Mouse (Mus musculus) heart, adult 2 months (tissue): ENCODE results near the gene Parm1. TPM values are rescaled to one million over a fixed set of nuclear protein-coding genes. Genes with fewer than 3 reads are reported as not detected.

Source experiments
- DNase-seq, 2 experiments: peaks; one replicate each; pipeline ENCODE4 v3.0.0; 2021
- H3K27ac ChIP-seq: fragments of 200-600 bp; 2 replicates; pipeline ENCODE4 v1.8.1; 2022
- H3K27me3 ChIP-seq: fragments of 200-500 bp; 2 replicates; pipeline ENCODE4 v1.6.1; 2012; ENCODE audit warnings: mild to moderate bottlenecking, low read length, inconsistent platforms, mixed read lengths; ENCODE audit not compliant: control insufficient read depth, insufficient read depth
- H3K36me3 ChIP-seq: fragments of 200-500 bp; 2 replicates; pipeline ENCODE4 v1.6.1; 2012; ENCODE audit warnings: low read length, inconsistent platforms; ENCODE audit not compliant: control insufficient read depth, insufficient read depth
- H3K4me1 ChIP-seq: fragments of 200-500 bp; 2 replicates; pipeline ENCODE4 v1.6.1; 2011; ENCODE audit warnings: low read length; ENCODE audit not compliant: control insufficient read depth, insufficient read depth
- H3K4me3 ChIP-seq: fragments of 200-600 bp; 2 replicates; pipeline ENCODE4 v1.8.1; 2022
- H3K79me2 ChIP-seq: fragments of 200-500 bp; replicated peaks from 2 replicates; pipeline ENCODE4 v1.6.1; 2012; ENCODE audit warnings: mild to moderate bottlenecking, inconsistent platforms, low read length, moderate library complexity, mixed read lengths; ENCODE audit not compliant: control insufficient read depth, insufficient read depth
- H3K9ac ChIP-seq: fragments of 200-500 bp; 2 replicates; pipeline ENCODE4 v1.6.1; 2012; ENCODE audit warnings: low read depth, mild to moderate bottlenecking, control low read depth, inconsistent platforms, low read length, mixed read lengths
- CTCF ChIP-seq: fragments of 200-600 bp; IDR thresholded peaks from 2 replicates; pipeline ENCODE4 v1.8.1; 2022; ENCODE audit warnings: antibody characterized with exemption, mild to moderate bottlenecking, moderate library complexity
- EP300 ChIP-seq: fragments of 200-500 bp; IDR thresholded peaks from 2 replicates; pipeline ENCODE4 v1.6.1; 2011; ENCODE audit warnings: low read depth, low read length, control low read depth; ENCODE audit not compliant: insufficient read depth
- POLR2A ChIP-seq: fragments of 200-500 bp; IDR thresholded peaks from 2 replicates; pipeline ENCODE4 v1.6.1; 2011; ENCODE audit warnings: mild to moderate bottlenecking, low read depth, low read length, control low read depth; ENCODE audit not compliant: insufficient read depth
- WGBS: fragments of 180-500 bp; shearing (Covaris S2); methylation state at CpG from one replicate; pipeline ENCODE4 v1.1.7; 2018; 5-methylcytosine and 5-hydroxymethylcytosine counted together
- intact Hi-C: fragments of 180-260 bp; cut with DNase I; formaldehyde crosslinking; loops from one replicate; pipeline ENCODE4 v1.15.1; 2025
- polyA plus RNA-seq: library from polyadenylated mRNA; depleted of rRNA; stranded (reverse); fragments of >200 nt; gene quantifications from 2 replicates; pipeline ENCODE4 v1.2.3, GENCODE M21; 2012
- total RNA-seq, 2 experiments: library from RNA; stranded (reverse); gene quantifications; 2 replicates each; pipeline ENCODE4 v1.2.3; 2021

The Parm1 gene
- total and polyA plus RNA-seq, 3 experiments: 41.5 to 56.8 (median 48.0) TPM

GRCm38 (mm10) chr5:91581799-91582198 lies 64.4 kb downstream of the Parm1 start:
- 0 out of 2 replicates have a peak, but pooled peaks cover under 1% of the 10 kb centered on the region for H3K27me3 ChIP-seq
- intact Hi-C loops: no loop called here
- H3K27ac ChIP-seq: peak overlapping the region; percentile 43; the same call in 1 of the 2 replicates
- DNase-seq: no peak
- TF ChIP-seq POLR2A (no peak), EP300 (no peak), CTCF (no peak)
- H3K4me1 ChIP-seq: peaks cover 6% of the 10 kb centered on the region; the same call in 1 of the 2 replicates
- 40% methylated on average over 4 of the region's 4 CpGs for WGBS
- H3K4me3 ChIP-seq: no peak overlapping the region
- no peaks in the 10 kb centered on the region for H3K36me3 ChIP-seq
- H3K9ac ChIP-seq: no peak overlapping the region
- no peaks in the 10 kb centered on the region for H3K79me2 ChIP-seq

GRCm38 (mm10) chr5:91586206-91586605 lies 68.8 kb downstream of the Parm1 start:
- Histone ChIP-seq H3K4me3 (no peak overlapping the region), H3K36me3 (no peaks in the 10 kb centered on the region), H3K9ac (no peak overlapping the region), H3K4me1 (peaks cover 7% of the 10 kb centered on the region; the same call in 1 of the 2 replicates), H3K27ac (no peak overlapping the region), H3K27me3 (peaks cover 2% of the 10 kb centered on the region; the same call in 1 of the 2 replicates), H3K79me2 (0 out of 2 replicates have a peak, but pooled peaks cover 1% of the 10 kb centered on the region)
- DNase-seq: no peak
- intact Hi-C loops: no loop called here
- TF ChIP-seq CTCF (no peak), POLR2A (no peak), EP300 (no peak)
- WGBS: 31% methylated on average over 3 of the region's 3 CpGs

GRCm38 (mm10) chr5:91594083-91594482 lies 76.7 kb downstream of the Parm1 start:
- WGBS: 92% methylated on average over 5 of the region's 5 CpGs
- Histone ChIP-seq H3K79me2 (no peaks in the 10 kb centered on the region), H3K4me1 (no peaks in the 10 kb centered on the region; the same call in 1 of the 2 replicates), H3K27me3 (no peaks in the 10 kb centered on the region), H3K9ac (no peak overlapping the region), H3K36me3 (peaks cover 3% of the 10 kb centered on the region; the same call in 1 of the 2 replicates), H3K27ac (no peak overlapping the region), H3K4me3 (no peak overlapping the region)
- no peak for DNase-seq
- TF ChIP-seq POLR2A: no peak
- TF ChIP-seq EP300: no peak
- TF ChIP-seq CTCF: no peak
- intact Hi-C loops: no loop called here

GRCm38 (mm10) chr5:91597216-91597615 lies 79.8 kb downstream of the Parm1 start:
- intact Hi-C loops: no loop called here
- H3K4me1 ChIP-seq: no peaks in the 10 kb centered on the region; the same call in 1 of the 2 replicates

GRCm38 (mm10) chr5:91599801-91600200 lies 82.4 kb downstream of the Parm1 start:
- H3K36me3 ChIP-seq: no peaks in the 10 kb centered on the region; the same call in 1 of the 2 replicates
- TF ChIP-seq CTCF (no peak), EP300 (no peak), POLR2A (no peak)
- DNase-seq: no peak
- no peak overlapping the region for H3K9ac ChIP-seq
- H3K27me3 ChIP-seq: no peaks in the 10 kb centered on the region
- H3K27ac ChIP-seq: no peak overlapping the region
- WGBS: 62% methylated on average over 7 of the region's 7 CpGs
- H3K79me2 ChIP-seq: no peaks in the 10 kb centered on the region
- H3K4me1 ChIP-seq: no peaks in the 10 kb centered on the region; the same call in 1 of the 2 replicates
- intact Hi-C loops: no loop called here
- H3K4me3 ChIP-seq: no peak overlapping the region

More at GRCm38 (mm10) chr5:91597216-91597615, 79.8 kb downstream of the Parm1 start:
- H3K27ac ChIP-seq: no peak overlapping the region
- H3K79me2 ChIP-seq: no peaks in the 10 kb centered on the region
- H3K4me3 ChIP-seq: no peak overlapping the region
- no peak for DNase-seq
- no peak overlapping the region for H3K9ac ChIP-seq
- 75% methylated on average over 5 of the region's 5 CpGs for WGBS
- TF ChIP-seq EP300 (no peak), POLR2A (no peak), CTCF (no peak)
- H3K36me3 ChIP-seq: peaks cover 3% of the 10 kb centered on the region; the same call in 1 of the 2 replicates
- H3K27me3 ChIP-seq: no peaks in the 10 kb centered on the region

GRCm38 (mm10) chr5:91603347-91603746 lies 85.9 kb downstream of the Parm1 start:
- Histone ChIP-seq H3K4me1 (no peaks in the 10 kb centered on the region; the same call in 1 of the 2 replicates), H3K9ac (no peak overlapping the region), H3K4me3 (no peak overlapping the region), H3K27me3 (no peaks in the 10 kb centered on the region), H3K36me3 (no peaks in the 10 kb centered on the region), H3K79me2 (no peaks in the 10 kb centered on the region), H3K27ac (no peak overlapping the region)
- no peak for TF ChIP-seq POLR2A
- no peak for TF ChIP-seq CTCF
- TF ChIP-seq EP300: no peak
- 65% methylated on average over 7 of the region's 7 CpGs for WGBS
- no peak for DNase-seq
- intact Hi-C loops: no loop called here
